Mouse (Mus musculus) liver, embryonic 11.5 days (tissue): Measurements from ENCODE around the gene Dip2c. TPM values are rescaled to one million over a fixed set of nuclear protein-coding genes. Genes with fewer than 3 reads are reported as not detected.

Experiments used
- ATAC-seq: fragments of 200-750 bp; cut with Nextera tagmentation; replicated peaks from 2 replicates; pipeline ENCODE4 v1.8.0; 2017; ENCODE audit warnings: moderate number of reproducible peaks, mild to moderate bottlenecking, moderate TSS enrichment, moderate library complexity; ENCODE audit not compliant: low FRiP score
- DNase-seq: peaks from one replicate; pipeline ENCODE4 v3.0.0-alpha.2; 2017; ENCODE audit warnings: low spot score
- H3K27ac ChIP-seq: fragments of 300-500 bp; sonication (generic); 2 replicates; pipeline ENCODE4 v1.5.1; 2014; ENCODE audit warnings: mild to moderate bottlenecking, low read depth, low read length, control low read depth
- H3K27me3 ChIP-seq: fragments of 300-500 bp; sonication (generic); replicated peaks from 2 replicates; pipeline ENCODE4 v1.6.1; 2014; ENCODE audit warnings: low read length, mixed read lengths; ENCODE audit not compliant: control insufficient read depth, insufficient read depth
- H3K36me3 ChIP-seq: fragments of 300-500 bp; sonication (generic); 2 replicates; pipeline ENCODE4 v1.6.1; 2014; ENCODE audit warnings: mild to moderate bottlenecking, low read length, moderate library complexity, mixed read lengths; ENCODE audit not compliant: control insufficient read depth, insufficient read depth
- H3K4me1 ChIP-seq: fragments of 300-500 bp; sonication (generic); replicated peaks from 2 replicates; pipeline ENCODE4 v1.6.1; 2014; ENCODE audit warnings: low read length, mixed read lengths; ENCODE audit not compliant: control insufficient read depth, insufficient read depth
- H3K4me2 ChIP-seq: fragments of 300-500 bp; sonication (generic); 2 replicates; pipeline ENCODE4 v1.6.1; 2014; ENCODE audit warnings: mild to moderate bottlenecking, control low read depth, moderate library complexity
- H3K4me3 ChIP-seq: fragments of 300-500 bp; sonication (generic); 2 replicates; pipeline ENCODE4 v1.5.1; 2014; ENCODE audit warnings: low read depth, low read length, control low read depth
- H3K9ac ChIP-seq: fragments of 300-500 bp; sonication (generic); 2 replicates; pipeline ENCODE4 v1.6.1; 2014; ENCODE audit warnings: low read depth, low read length, control low read depth
- H3K9me3 ChIP-seq: fragments of 300-500 bp; sonication (generic); 2 replicates; pipeline ENCODE4 v1.6.1; 2016; ENCODE audit warnings: low read length, inconsistent platforms, mixed read lengths; ENCODE audit not compliant: control insufficient read depth
- WGBS: fragments of 180-500 bp; shearing (Covaris S2); extraction: QIAGEN DNeasy Blood & Tissue Kit; methylation state at CpG from one replicate; pipeline ENCODE4 v1.1.7; 2014; 5-methylcytosine and 5-hydroxymethylcytosine counted together
- polyA plus RNA-seq: library from polyadenylated mRNA; unstranded; fragments of >200 nt; fragmentation: Nextera tagmentation; extraction: Ambion mirVana; gene quantifications from 2 replicates; pipeline ENCODE4 v1.2.1, GENCODE M21; 2014

Gene Dip2c
- polyA plus RNA-seq, 1 experiment from 2014 or later: 2.2 TPM

- H3K4me1 ChIP-seq: no peaks in the 10 kb centered on the region
- peak overlapping the region; percentile 82 for H3K4me3 ChIP-seq
- H3K9me3 ChIP-seq: no peaks in the 10 kb centered on the region
- DNase-seq: peak; percentile 38
- no peak overlapping the region for H3K27ac ChIP-seq
- peak overlapping the region; percentile 69; the same call in 1 of the 2 replicates for H3K9ac ChIP-seq
- WGBS: 5% methylated on average over 15 of the region's 15 CpGs
- H3K36me3 ChIP-seq: no peaks in the 10 kb centered on the region
- no peak for ATAC-seq
- peaks cover 5% of the 10 kb centered on the region; the same call in 1 of the 2 replicates for H3K27me3 ChIP-seq
- H3K4me2 ChIP-seq: peak overlapping the region; percentile 92
Observed at GRCm38 (mm10) chr13:9277621-9277960, 1.3 kb downstream of the Dip2c start.

- ATAC-seq (no peak), DNase-seq (no peak)
- Histone ChIP-seq H3K4me3 (no peak overlapping the region), H3K9ac (no peak overlapping the region), H3K4me1 (no peaks in the 10 kb centered on the region), H3K27me3 (peaks cover 5% of the 10 kb centered on the region; the same call in 1 of the 2 replicates), H3K36me3 (no peaks in the 10 kb centered on the region), H3K9me3 (no peaks in the 10 kb centered on the region), H3K27ac (no peak overlapping the region), H3K4me2 (no peak overlapping the region)
- WGBS: 87% methylated on average over 5 of the region's 5 CpGs
Observed at GRCm38 (mm10) chr13:9278636-9279035, 2.3 kb downstream of the Dip2c start.

- Histone ChIP-seq H3K27me3 (no peaks in the 10 kb centered on the region; the same call in 1 of the 2 replicates), H3K36me3 (no peaks in the 10 kb centered on the region), H3K4me2 (no peak overlapping the region), H3K9ac (no peak overlapping the region), H3K4me3 (no peak overlapping the region), H3K27ac (no peak overlapping the region), H3K4me1 (no peaks in the 10 kb centered on the region), H3K9me3 (no peaks in the 10 kb centered on the region)
- 88% methylated on average over 13 of the region's 13 CpGs for WGBS
- no peak for DNase-seq
- ATAC-seq: no peak
Observed at GRCm38 (mm10) chr13:9283050-9283449, 6.7 kb downstream of the Dip2c start.

- no peak for DNase-seq
Observed at GRCm38 (mm10) chr13:9289916-9290315, 13.6 kb downstream of the Dip2c start.

GRCm38 (mm10) chr13:9296285-9296684 lies 20.0 kb downstream of the Dip2c start:
- Histone ChIP-seq H3K9ac (no peak overlapping the region), H3K9me3 (no peaks in the 10 kb centered on the region), H3K27me3 (no peaks in the 10 kb centered on the region), H3K4me1 (no peaks in the 10 kb centered on the region), H3K4me3 (no peak overlapping the region), H3K27ac (no peak overlapping the region), H3K4me2 (no peak overlapping the region), H3K36me3 (no peaks in the 10 kb centered on the region)
- WGBS: 82% methylated on average over 6 of the region's 6 CpGs
- no peak for ATAC-seq
- no peak for DNase-seq

More at GRCm38 (mm10) chr13:9289916-9290315, 13.6 kb downstream of the Dip2c start:
- no peak overlapping the region for H3K9ac ChIP-seq
- ATAC-seq: no peak
- no peak overlapping the region for H3K27ac ChIP-seq
- no peaks in the 10 kb centered on the region for H3K27me3 ChIP-seq
- H3K36me3 ChIP-seq: no peaks in the 10 kb centered on the region
- H3K9me3 ChIP-seq: no peaks in the 10 kb centered on the region
- H3K4me3 ChIP-seq: no peak overlapping the region
- H3K4me1 ChIP-seq: no peaks in the 10 kb centered on the region
- 46% methylated on average over 2 of the region's 2 CpGs for WGBS
- H3K4me2 ChIP-seq: no peak overlapping the region

GRCm38 (mm10) chr13:9297266-9297665 lies 20.9 kb downstream of the Dip2c start:
- no peak for DNase-seq
- H3K36me3 ChIP-seq: no peaks in the 10 kb centered on the region
- H3K9me3 ChIP-seq: no peaks in the 10 kb centered on the region
- no peak overlapping the region for H3K27ac ChIP-seq
- no peak overlapping the region for H3K4me2 ChIP-seq
- H3K27me3 ChIP-seq: no peaks in the 10 kb centered on the region
- WGBS: 65% methylated on average over 3 of the region's 3 CpGs
- no peak overlapping the region for H3K9ac ChIP-seq
- H3K4me3 ChIP-seq: no peak overlapping the region
- no peak for ATAC-seq
- no peaks in the 10 kb centered on the region for H3K4me1 ChIP-seq

- DNase-seq (no peak), ATAC-seq (no peak)
- WGBS: 63% methylated on average over 3 of the region's 3 CpGs
- no peaks in the 10 kb centered on the region for H3K27me3 ChIP-seq
- H3K27ac ChIP-seq: no peak overlapping the region
- H3K9ac ChIP-seq: no peak overlapping the region
- H3K9me3 ChIP-seq: no peaks in the 10 kb centered on the region
- H3K4me3 ChIP-seq: no peak overlapping the region
- no peak overlapping the region for H3K4me2 ChIP-seq
- no peaks in the 10 kb centered on the region for H3K36me3 ChIP-seq
- H3K4me1 ChIP-seq: no peaks in the 10 kb centered on the region
Observed at GRCm38 (mm10) chr13:9297689-9298088, 21.4 kb downstream of the Dip2c start.

GRCm38 (mm10) chr13:9299657-9300056 lies 23.3 kb downstream of the Dip2c start:
- DNase-seq (no peak), ATAC-seq (no peak)
- no peak overlapping the region for H3K27ac ChIP-seq
- H3K9ac ChIP-seq: no peak overlapping the region
- H3K36me3 ChIP-seq: no peaks in the 10 kb centered on the region
- no peak overlapping the region for H3K4me2 ChIP-seq
- WGBS: 73% methylated on average over 2 of the region's 2 CpGs
- no peaks in the 10 kb centered on the region for H3K9me3 ChIP-seq
- no peak overlapping the region for H3K4me3 ChIP-seq
- H3K4me1 ChIP-seq: no peaks in the 10 kb centered on the region
- no peaks in the 10 kb centered on the region for H3K27me3 ChIP-seq

GRCm38 (mm10) chr13:9308863-9309262 lies 32.5 kb downstream of the Dip2c start:
- ATAC-seq (no peak), DNase-seq (no peak)
- Histone ChIP-seq H3K4me3 (no peak overlapping the region), H3K9ac (no peak overlapping the region), H3K4me2 (no peak overlapping the region), H3K4me1 (no peaks in the 10 kb centered on the region), H3K9me3 (no peaks in the 10 kb centered on the region), H3K27ac (no peak overlapping the region), H3K27me3 (no peaks in the 10 kb centered on the region), H3K36me3 (no peaks in the 10 kb centered on the region)
- 67% methylated on average over 6 of the region's 6 CpGs for WGBS
